Mouse (Mus musculus) lung, postnatal 14 days (tissue): ENCODE results near the gene Chaf1b.

Experiments used
- DNase-seq: peaks from one replicate; pipeline ENCODE4 v3.0.0; 2021

Gene Chaf1b

GRCm38 (mm10) chr16:93883423-93884085, at the start of gene Chaf1b:
TSS of gene Chaf1b (plus strand) at chr16:93883901.
- DNase-seq, result peak; percentile 96

GRCm38 (mm10) chr16:93834076-93834475, 49.6 kb upstream of the Chaf1b start:
- DNase-seq, result no peak

DNA sequence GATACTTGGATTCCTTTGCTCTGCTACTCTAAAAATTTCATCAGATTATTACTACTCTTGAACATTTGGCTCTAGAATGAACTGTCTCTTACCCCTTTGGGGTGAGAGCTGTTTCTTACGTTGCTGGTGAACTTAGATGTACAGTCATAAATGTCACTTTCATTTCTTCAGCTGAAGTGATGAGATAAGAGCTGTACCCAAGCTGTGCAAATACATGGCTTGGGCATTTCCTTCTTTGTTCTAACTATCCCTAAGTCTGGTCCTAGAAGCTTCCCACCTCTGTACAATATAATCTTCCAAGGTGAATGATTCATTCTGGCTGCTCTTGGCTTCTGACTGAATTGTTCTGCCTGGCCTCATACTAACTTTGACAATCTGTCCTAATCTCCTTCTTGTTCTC, 44.7 kb upstream of the Chaf1b start:
- no peak for DNase-seq

DNA sequence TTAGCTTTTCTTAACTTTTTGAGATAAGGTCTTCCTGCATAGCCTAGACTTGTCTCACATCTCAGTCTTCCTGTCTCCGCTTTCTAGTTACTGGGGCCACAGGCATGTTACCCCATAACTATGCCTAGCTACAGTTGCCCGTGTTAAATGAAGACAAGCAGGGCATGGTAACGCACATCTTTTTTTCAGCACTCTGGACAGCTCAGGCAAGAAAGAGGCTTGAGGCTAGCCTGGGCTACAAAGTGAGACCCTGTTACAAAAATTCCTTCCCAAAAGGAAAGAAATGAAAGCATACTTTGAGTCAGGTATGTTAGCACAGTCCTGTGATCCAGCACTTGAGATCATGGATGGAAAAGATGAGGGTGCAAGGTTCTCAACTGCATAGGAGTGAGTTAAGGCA, 33.2 kb upstream of the Chaf1b start:
- DNase-seq, result no peak

- DNase-seq, result no peak
Observed at GRCm38 (mm10) chr16:93859967-93860366, 23.7 kb upstream of the Chaf1b start.

DNA sequence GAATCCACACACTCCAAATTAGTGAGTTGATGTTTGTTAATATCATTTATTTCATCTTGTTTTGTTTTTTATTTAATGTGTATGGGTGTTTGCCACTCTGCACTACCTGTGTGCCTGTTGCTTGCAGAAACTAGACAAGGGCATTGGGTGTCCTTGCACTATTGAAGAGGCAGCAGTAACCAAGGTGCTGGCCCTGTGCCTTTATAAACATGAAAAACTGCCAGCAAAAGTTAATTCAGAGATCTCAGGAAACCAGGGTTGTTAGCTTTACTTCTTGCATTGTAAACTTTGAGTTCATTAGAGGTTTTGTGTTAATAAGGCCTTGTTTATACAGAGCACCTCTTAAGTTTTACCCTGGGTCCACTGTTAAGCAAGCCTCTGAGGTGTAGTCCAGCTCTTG, 23.0 kb upstream of the Chaf1b start:
- peak; percentile 44 for DNase-seq

- DNase-seq, result no peak
Observed at GRCm38 (mm10) chr16:93874841-93875240, 8.9 kb upstream of the Chaf1b start.

GRCm38 (mm10) chr16:93877612-93878380, 5.9 kb upstream of the Chaf1b start:
- no peak for DNase-seq

- no peak for DNase-seq
Observed at GRCm38 (mm10) chr16:93884086-93884721, 503 bp downstream of the Chaf1b start.

GRCm38 (mm10) chr16:93884722-93885113, 1.0 kb downstream of the Chaf1b start:
- DNase-seq, result no peak

GRCm38 (mm10) chr16:93888481-93888880, 4.8 kb downstream of the Chaf1b start:
- DNase-seq, result no peak

DNA sequence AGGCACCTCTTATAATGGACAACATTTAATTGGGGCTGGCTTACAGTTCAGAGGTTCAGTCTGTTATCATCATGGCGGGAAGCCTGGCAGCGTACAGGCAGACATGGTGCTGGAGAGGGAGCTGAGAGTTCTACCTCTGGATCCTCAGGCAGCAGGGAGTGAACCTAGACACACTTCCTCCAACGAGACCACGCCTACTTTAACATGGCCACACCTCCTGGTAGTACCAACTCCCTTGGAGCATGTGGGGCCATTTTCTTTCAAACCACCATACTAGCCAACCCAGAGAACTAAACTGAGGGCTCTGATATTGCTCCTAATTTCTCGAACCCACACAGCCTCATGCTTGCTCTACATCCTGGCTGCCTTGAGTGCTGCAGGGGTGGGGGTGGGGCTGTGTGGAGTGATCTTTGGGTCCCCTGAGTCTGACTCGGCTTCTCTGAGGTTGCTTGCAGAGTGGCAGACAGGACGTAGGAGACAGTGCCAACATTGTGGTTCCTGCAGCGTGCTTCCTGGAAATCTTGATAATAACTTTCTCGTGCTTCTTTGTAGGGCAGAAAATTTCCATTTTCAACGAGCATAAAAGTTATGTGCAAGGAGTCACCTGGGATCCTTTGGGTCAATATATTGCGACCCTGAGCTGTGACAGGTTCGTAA, 7.4 kb downstream of the Chaf1b start:
- DNase-seq, result no peak

- DNase-seq, result no peak
Observed at GRCm38 (mm10) chr16:93893285-93893684, 9.6 kb downstream of the Chaf1b start.

- DNase-seq, result no peak
Observed at GRCm38 (mm10) chr16:93903027-93903426, 19.3 kb downstream of the Chaf1b start.

DNA sequence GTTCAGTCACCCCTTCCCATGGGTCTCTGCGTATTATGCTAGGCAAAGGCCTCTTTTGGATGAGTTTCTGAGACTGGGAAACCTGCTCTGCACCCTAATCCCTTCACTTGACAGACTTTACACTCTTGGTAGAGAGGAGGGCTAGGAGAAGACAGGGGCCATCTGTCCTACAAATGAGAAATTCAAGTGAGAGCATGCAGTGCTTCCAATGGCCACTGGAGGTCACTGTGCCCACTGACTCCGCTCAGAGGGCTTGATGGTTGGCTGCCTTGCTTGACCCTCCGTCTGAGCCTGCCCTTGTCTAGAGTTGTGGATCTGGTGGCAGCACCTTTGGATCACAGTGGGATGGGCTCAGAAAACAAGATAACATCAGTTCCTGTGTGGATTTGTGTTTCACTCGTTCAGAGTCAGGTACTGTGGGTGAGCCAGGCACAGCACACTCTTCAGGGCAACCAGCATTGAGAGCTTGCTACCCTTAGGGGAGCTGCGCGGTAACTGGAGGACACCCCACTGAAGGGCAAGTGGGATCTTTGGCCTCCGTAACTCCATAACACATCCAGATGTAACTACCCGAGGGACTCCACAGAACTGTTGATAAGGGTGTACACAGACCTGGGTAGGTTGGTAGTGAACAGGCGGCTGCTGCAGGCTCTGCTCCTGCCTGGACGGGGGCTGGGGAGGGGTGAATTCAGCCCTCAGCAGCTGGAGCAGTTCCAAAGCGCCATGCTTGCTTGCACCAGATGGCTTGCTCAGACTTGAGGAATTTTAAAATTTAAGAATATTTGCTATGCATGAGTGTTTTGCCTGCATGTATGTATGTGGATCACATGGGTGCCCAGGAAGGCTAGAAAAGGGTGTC, 22.7 kb downstream of the Chaf1b start:
- peak; percentile 77 for DNase-seq

DNA sequence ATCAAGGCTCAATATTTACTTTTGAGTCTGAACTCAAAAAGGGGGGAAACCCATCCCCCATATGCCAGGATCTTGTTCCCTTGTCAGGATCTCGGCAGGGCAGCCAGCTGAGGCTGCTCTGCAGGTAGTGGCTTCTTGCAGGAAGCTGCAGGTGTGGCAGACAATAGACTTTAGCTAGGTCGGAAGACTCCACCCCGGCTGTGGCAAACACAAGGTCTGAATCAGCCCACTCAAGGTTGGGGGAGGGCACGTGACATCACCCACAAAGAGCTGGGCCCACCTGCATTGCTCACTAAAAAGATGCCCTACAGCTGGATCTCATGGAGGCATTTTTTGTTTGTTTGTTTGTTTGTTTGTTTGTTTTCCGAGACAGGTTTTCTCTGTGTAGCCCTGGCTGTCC, 24.1 kb downstream of the Chaf1b start:
- DNase-seq, result no peak

DNA sequence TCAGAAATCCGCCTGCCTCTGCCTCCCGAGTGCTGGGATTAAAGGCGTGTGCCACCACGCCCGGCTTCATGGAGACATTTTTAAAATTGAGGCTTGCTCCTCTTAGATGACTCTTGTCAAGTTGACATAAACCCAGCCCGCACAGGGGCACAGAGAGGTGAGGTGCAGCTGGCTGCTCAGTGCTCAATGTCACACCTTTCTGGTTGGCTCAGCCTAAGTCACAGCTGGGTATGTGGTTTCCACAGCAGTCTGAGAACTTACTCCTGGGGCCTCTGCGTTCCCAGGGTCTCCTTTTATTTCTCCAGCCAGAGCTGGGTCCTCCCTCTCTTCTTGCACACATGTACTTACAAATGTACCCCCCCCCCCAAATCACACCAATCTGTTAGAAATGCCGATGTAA, 24.5 kb downstream of the Chaf1b start:
- DNase-seq, result no peak

GRCm38 (mm10) chr16:93909936-93910335, 26.2 kb downstream of the Chaf1b start:
- peak; percentile 8 for DNase-seq

- no peak for DNase-seq
Observed at GRCm38 (mm10) chr16:93910735-93911665, 27.3 kb downstream of the Chaf1b start.

DNA sequence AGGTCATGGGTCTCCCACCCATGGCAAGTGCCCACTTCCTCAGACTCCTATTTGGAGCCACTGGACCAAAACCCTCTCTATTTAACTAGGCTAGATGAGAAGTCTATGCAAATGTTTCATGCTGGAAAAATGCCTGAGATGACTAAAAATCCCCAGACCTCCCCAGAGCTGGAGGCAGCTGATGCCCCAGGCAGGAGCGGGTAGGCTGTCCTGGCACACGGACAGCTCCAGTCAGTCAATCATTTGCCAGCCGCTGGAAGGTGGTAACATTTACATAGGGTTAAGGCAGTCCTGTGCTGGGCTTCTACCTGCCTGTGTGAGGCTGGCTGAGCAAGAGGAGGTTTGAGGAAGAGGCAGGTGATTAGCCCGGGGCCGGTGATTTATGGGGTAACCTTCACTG, 28.5 kb downstream of the Chaf1b start:
- no peak for DNase-seq

DNA sequence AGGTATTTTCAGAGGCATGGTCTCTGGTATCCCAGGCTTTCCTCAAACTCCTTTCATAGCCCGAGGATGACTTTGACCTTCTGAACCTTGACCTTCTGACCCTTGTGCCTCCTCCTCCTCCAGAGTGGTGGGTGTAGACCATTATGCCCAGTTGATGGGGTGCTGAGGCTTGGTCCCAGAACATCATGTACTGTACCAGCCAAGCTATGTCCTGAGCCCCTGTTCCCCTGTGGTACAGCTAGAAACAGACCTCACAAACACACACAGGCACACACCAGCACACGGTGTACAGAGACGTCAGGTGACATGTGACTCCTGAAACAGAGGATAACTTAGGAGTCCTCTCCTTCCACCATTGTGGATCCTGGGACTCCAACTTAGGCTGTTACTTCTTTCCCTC, 29.1 kb downstream of the Chaf1b start:
- no peak for DNase-seq
